Mouse (Mus musculus) midbrain, embryonic 10.5 days (tissue): ENCODE measurements at regions not wholly inside any gene's neighbourhood (a gene's known extent, or its start where the extent isn't known, plus 50 kb on each side); places are given as distances from the start of the nearest gene placed in this dataset.

Experiments used
- DNase-seq: peaks from one replicate; pipeline ENCODE4 v3.0.0-alpha.2; 2017; ENCODE audit warnings: low spot score
- H3K27ac ChIP-seq: fragments of 300-500 bp; sonication (generic); replicated peaks from 2 replicates; pipeline ENCODE4 v1.5.1; 2016; ENCODE audit warnings: mild to moderate bottlenecking
- H3K27me3 ChIP-seq: fragments of 300-500 bp; sonication (generic); 2 replicates; pipeline ENCODE4 v1.6.1; 2016; ENCODE audit warnings: low read depth, mild to moderate bottlenecking; ENCODE audit not compliant: poor library complexity, severe bottlenecking
- H3K36me3 ChIP-seq: fragments of 300-500 bp; sonication (generic); 2 replicates; pipeline ENCODE4 v1.6.1; 2016; ENCODE audit warnings: mild to moderate bottlenecking, moderate library complexity
- H3K4me1 ChIP-seq: fragments of 300-500 bp; sonication (generic); 2 replicates; pipeline ENCODE4 v1.6.1; 2016
- H3K4me3 ChIP-seq: fragments of 300-500 bp; sonication (generic); 2 replicates; pipeline ENCODE4 v1.5.1; 2016; ENCODE audit warnings: mild to moderate bottlenecking, moderate library complexity
- H3K9me3 ChIP-seq: fragments of 300-500 bp; sonication (generic); replicated peaks from 2 replicates; pipeline ENCODE4 v1.6.1; 2016; ENCODE audit warnings: mild to moderate bottlenecking
- WGBS: fragments of 180-500 bp; shearing (Covaris S2); methylation state at CpG from one replicate; pipeline ENCODE4 v1.1.7; 2016; 5-methylcytosine and 5-hydroxymethylcytosine counted together

DNA sequence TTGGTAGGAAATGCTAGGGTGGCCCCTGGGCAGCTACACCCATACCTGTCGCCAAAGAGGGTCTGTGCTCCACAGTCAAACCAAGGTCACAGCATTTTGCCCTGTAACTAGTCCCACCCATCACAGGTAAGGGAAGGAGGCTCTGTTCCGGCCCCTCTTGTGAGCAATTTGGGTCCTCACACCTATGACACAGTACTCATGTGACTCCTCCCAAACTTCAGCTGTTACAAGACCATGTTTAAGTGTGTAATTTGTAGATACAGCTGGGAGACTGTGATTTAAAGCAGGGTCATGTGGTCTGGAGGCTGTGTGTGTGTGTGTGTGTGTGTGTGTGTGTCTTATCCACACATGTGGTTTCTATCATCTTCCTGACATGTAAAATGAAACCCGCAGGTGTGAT is 306.3 kb upstream of the Atp5g3 start:
- Histone ChIP-seq H3K9me3 (no peaks in the 10 kb centered on the region), H3K4me1 (no peaks in the 10 kb centered on the region), H3K4me3 (no peak overlapping the region), H3K36me3 (no peaks in the 10 kb centered on the region), H3K27me3 (no peaks in the 10 kb centered on the region), H3K27ac (no peak overlapping the region)
- DNase-seq: no peak
- WGBS: 88% methylated on average over 3 of the region's 3 CpGs

DNA sequence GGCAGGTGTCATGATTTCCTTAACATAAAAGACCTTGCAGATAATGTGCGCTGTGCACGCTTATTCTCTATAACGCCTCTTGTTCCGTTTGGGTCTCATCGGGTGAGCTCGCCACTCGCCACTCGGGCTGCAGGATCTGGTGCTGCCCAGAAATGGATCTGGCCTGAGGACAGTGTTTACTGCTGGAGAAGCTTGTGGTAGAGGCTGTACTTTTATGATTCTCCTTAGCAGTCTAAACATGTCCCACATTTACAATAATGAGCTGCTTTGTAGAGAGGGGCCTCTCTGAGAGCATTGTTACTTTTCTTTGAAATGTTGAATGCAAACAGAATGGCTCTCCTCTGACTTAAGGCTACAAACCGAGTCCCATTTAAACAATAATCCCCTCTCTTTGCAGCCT is 299.1 kb upstream of the Atp5g3 start:
- Histone ChIP-seq H3K36me3 (no peaks in the 10 kb centered on the region), H3K4me3 (peak overlapping the region; percentile 16; the same call in 1 of the 2 replicates), H3K9me3 (no peaks in the 10 kb centered on the region), H3K27ac (peak overlapping the region; percentile 79), H3K4me1 (peaks cover 26% of the 10 kb centered on the region), H3K27me3 (no peaks in the 10 kb centered on the region)
- 61% methylated on average over 9 of the region's 9 CpGs for WGBS
- DNase-seq: peak; percentile 17

DNA sequence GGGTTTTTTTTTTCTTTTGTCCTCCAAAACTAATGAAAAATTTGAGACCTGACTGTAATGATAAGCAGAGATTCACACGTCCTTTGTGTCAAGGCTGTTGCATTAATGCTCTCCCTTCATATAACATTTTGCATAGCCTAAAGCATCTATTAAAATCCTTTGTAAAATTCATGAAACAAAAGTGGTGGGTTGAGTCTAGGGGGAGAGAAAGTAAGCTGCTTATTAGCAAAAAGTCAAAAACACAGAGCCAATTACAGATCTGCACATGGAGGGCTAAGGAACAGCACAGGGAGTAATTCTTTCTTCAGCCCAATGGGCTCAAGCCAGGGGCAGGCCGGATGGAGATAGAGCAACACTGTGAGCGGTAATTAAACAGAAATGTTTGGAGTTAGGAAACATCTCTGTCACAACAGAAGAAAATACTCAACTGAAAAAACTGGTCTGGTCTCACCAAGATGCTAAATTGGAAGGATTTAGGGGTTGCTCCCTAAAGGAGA is 298.3 kb upstream of the Atp5g3 start:
- no peaks in the 10 kb centered on the region for H3K36me3 ChIP-seq
- DNase-seq: no peak
- peaks cover 26% of the 10 kb centered on the region for H3K4me1 ChIP-seq
- WGBS: 77% methylated on average over 3 of the region's 3 CpGs
- H3K27me3 ChIP-seq: no peaks in the 10 kb centered on the region
- no peaks in the 10 kb centered on the region for H3K9me3 ChIP-seq
- H3K4me3 ChIP-seq: no peak overlapping the region
- peak overlapping the region; percentile 79 for H3K27ac ChIP-seq

DNA sequence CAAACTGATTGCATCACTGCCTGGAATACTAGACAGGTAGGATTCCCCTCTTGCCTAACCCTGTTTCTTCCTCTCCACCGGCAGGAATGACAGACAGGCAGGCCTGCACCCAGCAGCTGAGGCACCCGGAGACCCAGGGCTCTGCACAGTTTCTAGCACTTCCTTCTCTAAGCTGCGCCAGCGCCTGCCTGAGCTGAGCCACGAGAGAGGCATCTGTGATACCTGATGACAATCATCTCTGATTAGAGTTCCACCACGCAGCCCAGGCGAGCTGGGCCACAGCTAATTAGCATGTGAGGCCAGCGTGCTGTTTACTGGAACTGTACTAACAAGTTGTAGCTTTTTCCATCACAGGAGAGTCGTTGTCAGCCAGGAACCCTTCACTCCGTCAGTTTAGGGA is 296.3 kb upstream of the Atp5g3 start:
- Histone ChIP-seq H3K36me3 (no peaks in the 10 kb centered on the region), H3K4me3 (no peak overlapping the region), H3K9me3 (no peaks in the 10 kb centered on the region), H3K27me3 (no peaks in the 10 kb centered on the region), H3K27ac (no peak overlapping the region), H3K4me1 (peaks cover 31% of the 10 kb centered on the region)
- no peak for DNase-seq
- WGBS: 67% methylated on average over 10 of the region's 10 CpGs

DNA sequence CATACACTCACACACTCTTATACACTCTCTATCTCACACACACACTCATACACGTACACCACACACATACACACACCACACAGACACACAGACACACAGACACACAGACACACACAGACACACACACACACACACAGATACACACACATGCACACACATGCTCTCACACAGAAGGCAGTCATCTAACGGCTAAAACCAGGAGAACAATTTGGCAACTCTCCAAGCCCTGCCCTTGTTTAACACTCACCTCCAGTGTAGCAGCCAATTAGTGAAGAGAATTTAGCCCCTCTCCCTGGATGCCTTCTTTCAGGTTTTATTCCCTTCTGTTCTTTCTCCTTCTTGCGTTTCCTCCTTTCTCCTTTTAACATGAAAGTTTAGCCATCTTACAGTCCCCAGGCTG is 291.6 kb upstream of the Atp5g3 start:
- no peak overlapping the region for H3K4me3 ChIP-seq
- DNase-seq: no peak
- WGBS: 74% methylated on average over 3 of the region's 3 CpGs
- no peak overlapping the region for H3K27ac ChIP-seq
- peaks cover 25% of the 10 kb centered on the region for H3K4me1 ChIP-seq
- H3K9me3 ChIP-seq: no peaks in the 10 kb centered on the region
- no peaks in the 10 kb centered on the region for H3K36me3 ChIP-seq
- H3K27me3 ChIP-seq: no peaks in the 10 kb centered on the region

DNA sequence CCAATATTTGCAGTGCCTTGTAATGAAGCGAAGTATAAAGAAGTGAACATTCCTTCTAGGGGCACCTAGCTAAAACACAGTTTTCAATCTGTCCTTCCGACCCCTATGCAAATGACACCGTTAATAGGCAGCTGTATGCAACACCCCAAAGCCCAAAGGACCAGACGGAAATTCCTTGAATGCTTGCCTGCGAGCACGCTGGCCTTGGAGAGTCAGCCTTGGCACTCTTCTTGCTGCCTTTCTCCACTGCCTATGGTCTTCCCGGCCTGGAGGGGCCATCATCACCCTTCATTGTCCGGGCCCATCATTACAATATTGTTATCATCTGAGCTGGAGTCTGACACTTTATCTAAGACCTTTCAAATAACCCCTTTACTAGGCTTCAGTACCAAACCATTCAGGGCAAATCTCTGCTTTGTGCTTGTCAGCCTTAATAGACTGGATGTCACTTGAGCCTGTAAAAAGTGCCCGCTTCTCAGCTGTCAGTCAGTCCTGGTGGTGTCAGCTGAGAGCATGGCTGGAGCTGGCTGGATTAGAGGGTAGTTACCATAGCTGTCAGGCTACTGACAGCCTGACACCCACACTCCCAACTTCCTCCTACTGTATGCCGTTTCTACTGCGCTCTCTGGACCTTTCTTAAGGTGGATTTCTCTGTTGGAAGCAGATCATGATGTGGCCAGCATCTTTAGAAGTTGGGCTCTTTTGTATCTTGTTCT is 290.6 kb upstream of the Atp5g3 start:
- Histone ChIP-seq H3K9me3 (no peaks in the 10 kb centered on the region), H3K36me3 (no peaks in the 10 kb centered on the region), H3K4me1 (peaks cover 22% of the 10 kb centered on the region), H3K27ac (0 out of 2 replicates have a peak overlapping the region, but pooled peaks have one; percentile 5), H3K4me3 (no peak overlapping the region), H3K27me3 (no peaks in the 10 kb centered on the region)
- no peak for DNase-seq
- 55% methylated on average over 11 of the region's 11 CpGs for WGBS

DNA sequence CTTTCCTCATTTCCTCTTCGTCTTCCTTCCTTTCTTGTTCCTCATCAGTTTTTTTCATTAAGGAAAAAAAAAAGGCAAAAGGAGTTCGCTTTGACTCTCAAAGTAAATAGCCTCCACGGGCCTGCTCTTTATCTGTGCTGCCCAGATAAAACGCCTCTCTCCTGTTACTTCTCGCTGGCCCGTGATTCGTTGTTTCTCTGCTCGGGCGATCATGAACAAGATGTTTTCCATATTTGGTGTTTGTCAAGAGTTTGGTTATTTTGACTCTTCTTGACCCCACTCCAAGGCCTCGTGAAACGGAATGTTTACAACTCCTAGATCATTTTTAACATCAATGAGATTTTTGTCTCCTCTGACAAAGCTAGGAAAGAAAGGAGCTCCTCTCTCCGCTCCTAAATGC is 288.4 kb upstream of the Atp5g3 start:
- 57% methylated on average over 12 of the region's 12 CpGs for WGBS
- DNase-seq: no peak
- H3K36me3 ChIP-seq: no peaks in the 10 kb centered on the region
- H3K9me3 ChIP-seq: no peaks in the 10 kb centered on the region
- H3K27me3 ChIP-seq: no peaks in the 10 kb centered on the region
- no peak overlapping the region for H3K27ac ChIP-seq
- H3K4me1 ChIP-seq: peaks cover 22% of the 10 kb centered on the region
- H3K4me3 ChIP-seq: no peak overlapping the region

DNA sequence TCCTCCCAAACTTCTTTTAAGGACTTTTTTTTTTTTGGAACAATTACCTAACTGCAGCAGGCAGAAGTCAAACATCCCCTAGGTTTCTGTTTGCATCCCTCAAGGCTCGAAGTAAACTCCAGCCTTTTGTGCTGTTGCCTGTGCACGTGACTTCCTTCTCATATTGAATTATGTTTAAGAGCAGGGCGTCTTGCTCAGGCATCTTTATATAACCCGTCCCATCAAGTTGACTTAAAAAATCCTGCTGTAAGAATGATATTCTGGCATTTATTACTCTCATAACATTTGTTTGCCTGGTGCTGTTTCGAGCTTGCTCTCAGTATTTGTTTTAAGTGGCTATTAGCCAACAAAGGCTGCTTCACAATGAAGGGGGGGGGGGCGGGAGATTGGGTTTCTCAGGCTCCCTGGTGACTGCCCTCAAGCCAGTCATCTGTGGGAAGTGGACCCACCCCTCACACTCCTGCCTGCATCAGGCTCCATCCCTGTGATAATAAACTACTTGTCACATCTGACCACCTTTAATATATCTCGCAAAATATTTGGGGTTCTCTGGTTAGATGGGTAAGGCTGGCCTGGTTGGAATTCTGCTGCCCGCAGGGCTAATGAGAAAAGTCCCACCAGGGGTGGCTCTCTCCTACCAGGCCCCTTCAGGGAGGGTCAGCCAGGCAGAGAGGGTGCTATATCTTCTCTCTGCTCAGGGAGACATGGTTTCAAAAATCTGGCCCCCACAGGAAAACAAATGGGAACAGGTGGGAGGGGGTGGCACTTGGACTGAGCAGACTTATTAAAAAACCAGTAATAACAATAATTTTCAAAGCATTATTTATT is 277.1 kb upstream of the Atp5g3 start:
- no peak for DNase-seq
- Histone ChIP-seq H3K4me3 (no peak overlapping the region), H3K36me3 (no peaks in the 10 kb centered on the region), H3K27ac (0 out of 2 replicates have a peak overlapping the region, but pooled peaks have one; percentile 1), H3K4me1 (peaks cover 12% of the 10 kb centered on the region), H3K9me3 (no peaks in the 10 kb centered on the region), H3K27me3 (no peaks in the 10 kb centered on the region)
- 35% methylated on average over 8 of the region's 8 CpGs for WGBS

DNA sequence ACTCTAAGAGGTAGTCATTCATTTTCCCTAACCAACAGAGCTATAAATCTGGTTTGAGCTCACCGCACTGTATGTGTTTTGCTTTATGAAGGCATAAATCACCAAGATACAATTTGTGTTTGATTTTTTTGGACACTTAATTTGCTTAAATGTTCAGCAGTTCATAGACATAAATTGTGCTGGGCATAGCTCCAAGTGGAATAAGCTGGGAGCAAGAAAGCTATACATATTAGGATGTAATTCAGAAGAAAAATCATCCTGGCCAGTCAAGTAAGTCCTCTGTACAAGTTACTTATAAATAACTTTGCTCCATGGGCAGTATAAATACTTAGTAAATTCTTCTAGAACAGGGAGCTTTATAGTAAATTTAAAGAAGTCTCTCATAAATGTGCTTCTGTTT is 267.0 kb upstream of the Atp5g3 start:
- Histone ChIP-seq H3K27ac (no peak overlapping the region), H3K9me3 (no peaks in the 10 kb centered on the region), H3K4me3 (no peak overlapping the region), H3K27me3 (no peaks in the 10 kb centered on the region), H3K4me1 (no peaks in the 10 kb centered on the region), H3K36me3 (no peaks in the 10 kb centered on the region)
- DNase-seq: no peak
- WGBS: 100% methylated on average over 1 of the region's 1 CpGs

DNA sequence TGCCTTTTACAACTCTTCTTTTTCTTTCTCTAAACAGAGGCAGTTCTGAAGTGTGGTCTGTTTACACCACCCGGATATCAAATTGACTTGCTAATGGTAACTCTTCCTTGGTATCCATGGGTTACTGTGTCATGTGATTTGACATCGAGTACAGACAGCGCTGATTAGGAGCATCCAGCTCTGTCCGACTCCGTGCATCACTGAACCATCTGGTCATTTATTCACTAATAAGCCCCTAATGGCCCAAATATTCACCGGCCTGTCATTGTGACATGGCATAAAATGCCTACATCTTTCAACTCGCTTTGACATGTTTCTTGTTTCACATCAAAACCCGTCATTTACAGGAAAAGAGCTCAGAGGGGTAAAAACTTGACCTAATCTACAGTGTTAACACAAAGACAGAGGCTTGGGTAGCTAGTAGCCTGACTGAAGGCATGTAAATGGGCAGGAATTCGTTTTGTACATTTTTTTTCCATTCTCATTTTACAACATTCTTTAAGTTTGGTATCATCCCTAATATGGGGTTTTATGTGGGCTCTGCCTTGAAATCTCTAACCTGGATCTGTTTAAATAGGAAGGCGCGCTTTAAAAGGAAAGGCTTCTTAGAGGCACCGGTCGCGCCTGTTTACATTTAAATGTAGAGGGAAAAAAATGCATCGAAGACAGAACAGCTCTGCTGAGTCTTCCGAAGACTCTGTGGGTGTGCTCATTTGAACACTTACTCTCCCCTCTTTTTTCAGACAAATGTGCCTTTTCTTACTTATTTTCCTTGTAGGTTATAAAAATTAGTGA is 257.8 kb upstream of the Atp5g3 start:
- H3K27ac ChIP-seq: 0 out of 2 replicates have a peak overlapping the region, but pooled peaks have one; percentile 28
- H3K4me1 ChIP-seq: peaks cover 13% of the 10 kb centered on the region
- no peaks in the 10 kb centered on the region for H3K9me3 ChIP-seq
- no peak overlapping the region for H3K4me3 ChIP-seq
- H3K27me3 ChIP-seq: no peaks in the 10 kb centered on the region
- 59% methylated on average over 16 of the region's 16 CpGs for WGBS
- no peak for DNase-seq
- no peaks in the 10 kb centered on the region for H3K36me3 ChIP-seq

DNA sequence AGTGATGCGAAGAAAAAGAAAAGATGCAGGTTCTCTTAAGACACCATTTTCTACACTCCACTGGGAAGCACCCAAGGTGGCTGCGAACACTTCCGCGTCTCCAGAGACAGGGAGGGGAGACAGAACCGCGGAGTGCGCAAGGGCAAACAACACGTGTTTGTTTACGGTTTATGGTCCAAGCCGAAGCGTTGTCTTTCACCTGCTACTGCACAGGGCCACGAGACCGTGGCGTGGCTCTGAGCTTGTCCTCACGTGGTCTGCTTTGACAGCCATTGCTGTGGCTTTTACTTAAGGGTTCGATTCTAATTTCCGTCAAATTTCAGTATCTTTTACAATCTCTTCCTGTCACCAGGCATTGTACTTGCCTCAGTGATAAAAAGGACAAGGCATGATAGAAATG is 257.2 kb upstream of the Atp5g3 start:
- no peak overlapping the region for H3K27ac ChIP-seq

DNA sequence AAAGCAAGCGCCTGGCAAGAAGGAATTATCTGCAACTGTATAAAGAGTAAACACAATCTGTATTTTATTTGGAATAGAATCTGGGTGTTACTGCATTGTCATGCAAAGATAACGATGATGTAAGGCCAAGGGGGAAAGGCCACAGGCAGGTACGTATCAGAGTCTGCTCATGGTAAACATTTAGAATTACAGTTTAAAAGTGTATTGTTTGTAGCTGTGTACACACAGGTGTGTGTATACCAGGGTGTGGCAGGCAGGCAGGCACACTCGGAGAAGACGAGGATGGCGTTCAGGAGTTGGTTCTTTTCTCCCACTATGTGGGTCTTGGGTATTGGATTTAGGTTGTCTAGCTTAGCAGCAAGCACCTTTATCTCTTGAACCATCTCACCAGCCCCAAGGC is 242.9 kb upstream of the Atp5g3 start:
- H3K27me3 ChIP-seq: no peaks in the 10 kb centered on the region
- no peak overlapping the region for H3K27ac ChIP-seq
- H3K36me3 ChIP-seq: no peaks in the 10 kb centered on the region
- WGBS: 86% methylated on average over 6 of the region's 6 CpGs
- no peak for DNase-seq
- no peak overlapping the region for H3K4me3 ChIP-seq
- H3K4me1 ChIP-seq: peaks cover 26% of the 10 kb centered on the region
- H3K9me3 ChIP-seq: no peaks in the 10 kb centered on the region

More for the DNA sequence above, 257.2 kb upstream of the Atp5g3 start:
- Histone ChIP-seq H3K4me1 (peaks cover 13% of the 10 kb centered on the region), H3K27me3 (no peaks in the 10 kb centered on the region), H3K36me3 (no peaks in the 10 kb centered on the region), H3K9me3 (no peaks in the 10 kb centered on the region), H3K4me3 (no peak overlapping the region)
- no peak for DNase-seq
- 94% methylated on average over 17 of the region's 17 CpGs for WGBS
